30 mouse cellular contexts compared by ENCODE assay signal in genomic region chr3:15108239-15108934, GRCm38 (mm10).
"Had no signal": no experiment of that assay in that cellular context is flagged by ENCODE, and none has a peak within 500 bp of the region (broad histone marks: within the 10 kb centered on the region; RNA-seq: fewer than 3 reads in every experiment).

No protein-coding gene starts in this region.

- H3K4me1 ChIP-seq: limb, embryonic 13.5 days; limb, embryonic 15.5 days; liver, embryonic 12.5 days; liver, embryonic 13.5 days; liver, embryonic 15.5 days; midbrain, embryonic 13.5 days; midbrain, embryonic 15.5 days; neural tube, embryonic 12.5 days had no signal

- DNase-seq: layer of hippocampus, postnatal 36 days; left cerebral cortex, postnatal 4 days; liver; liver, embryonic 13.5 days; liver, postnatal 0 days; lung, adult 18-20 months; lung, adult 2 months; lung, postnatal 10 days; lung, postnatal 36 days; lung, postnatal 4 days; midbrain, embryonic 14.5 days had no signal

- ATAC-seq: liver, embryonic 12.5 days; liver, postnatal 0 days; midbrain, embryonic 13.5 days; midbrain, embryonic 15.5 days; midbrain, embryonic 16.5 days had no signal

- H3K9ac ChIP-seq: limb, embryonic 12.5 days; limb, embryonic 13.5 days; limb, embryonic 15.5 days; liver, embryonic 12.5 days; liver, embryonic 13.5 days; liver, embryonic 14.5 days; liver, embryonic 15.5 days; liver, postnatal 0 days; midbrain, embryonic 12.5 days; midbrain, embryonic 13.5 days; midbrain, embryonic 15.5 days; neural tube, embryonic 12.5 days had no signal

- H3K4me3 ChIP-seq: left cerebral cortex, adult 2 months; limb, embryonic 10.5 days; limb, embryonic 12.5 days; limb, embryonic 13.5 days; limb, embryonic 15.5 days; liver, embryonic 12.5 days; liver, embryonic 13.5 days; liver, embryonic 15.5 days; megakaryocyte, embryonic 14.5 days; midbrain, embryonic 10.5 days; midbrain, embryonic 12.5 days; midbrain, embryonic 13.5 days; midbrain, embryonic 15.5 days; myocyte; neural tube, embryonic 12.5 days had no signal

- H3K9me3 ChIP-seq: limb, embryonic 10.5 days; limb, embryonic 12.5 days; limb, embryonic 13.5 days; limb, embryonic 15.5 days; liver, embryonic 12.5 days; liver, embryonic 13.5 days; liver, embryonic 15.5 days; megakaryocyte, embryonic 14.5 days; midbrain, embryonic 10.5 days; midbrain, embryonic 12.5 days; midbrain, embryonic 13.5 days; midbrain, embryonic 15.5 days; neural tube, embryonic 12.5 days had no signal

- H3K27ac ChIP-seq: left cerebral cortex, adult 2 months; limb, embryonic 10.5 days; limb, embryonic 12.5 days; limb, embryonic 13.5 days; limb, embryonic 15.5 days; liver, embryonic 12.5 days; liver, embryonic 13.5 days; liver, embryonic 14.5 days; liver, embryonic 15.5 days; macrophage; midbrain, embryonic 10.5 days; midbrain, embryonic 12.5 days; midbrain, embryonic 13.5 days; midbrain, embryonic 15.5 days; neural tube, embryonic 12.5 days had no signal

- H3K4me2 ChIP-seq: limb, embryonic 12.5 days; limb, embryonic 13.5 days; limb, embryonic 15.5 days; liver, embryonic 11.5 days; liver, embryonic 12.5 days; liver, embryonic 13.5 days; liver, embryonic 15.5 days; midbrain, embryonic 11.5 days; midbrain, embryonic 12.5 days; midbrain, embryonic 13.5 days; midbrain, embryonic 15.5 days; neural tube, embryonic 12.5 days had no signal

- H3K36me3 ChIP-seq: limb, embryonic 10.5 days; limb, embryonic 12.5 days; limb, embryonic 13.5 days; limb, embryonic 15.5 days; liver, embryonic 12.5 days; liver, embryonic 13.5 days; liver, embryonic 15.5 days; midbrain, embryonic 10.5 days; midbrain, embryonic 12.5 days; midbrain, embryonic 13.5 days; midbrain, embryonic 15.5 days; neural tube, embryonic 12.5 days had no signal

- H3K27me3 ChIP-seq: limb, embryonic 12.5 days; limb, embryonic 13.5 days; limb, embryonic 15.5 days; liver, embryonic 12.5 days; liver, embryonic 13.5 days; liver, embryonic 15.5 days; megakaryocyte, embryonic 14.5 days; midbrain, embryonic 12.5 days; midbrain, embryonic 13.5 days; midbrain, embryonic 15.5 days; neural tube, embryonic 12.5 days had no signal
